Mouse (Mus musculus) stomach, embryonic 15.5 days (tissue): ENCODE results near the gene Ifngr2. TPM values are rescaled to one million over a fixed set of nuclear protein-coding genes. Genes with fewer than 3 reads are reported as not detected.
A peak's percentile ranks its signal among the peaks of the same experiment; 100 is the strongest.

Experiments
- ATAC-seq: fragments of 200-750 bp; cut with Nextera tagmentation; 2 replicates; pipeline ENCODE4 v1.8.0; 2017; ENCODE audit warnings: low read depth, moderate number of reproducible peaks, moderate TSS enrichment; ENCODE audit not compliant: insufficient read depth, low FRiP score
- H3K27ac ChIP-seq: fragments of 300-500 bp; sonication (generic); 2 replicates; pipeline ENCODE4 v1.5.1; 2015; ENCODE audit warnings: mild to moderate bottlenecking, inconsistent platforms
- H3K27me3 ChIP-seq: fragments of 300-500 bp; sonication (generic); replicated peaks from 2 replicates; pipeline ENCODE4 v1.6.1; 2015; ENCODE audit warnings: inconsistent platforms
- H3K36me3 ChIP-seq: fragments of 300-500 bp; sonication (generic); 2 replicates; pipeline ENCODE4 v1.6.1; 2015; ENCODE audit warnings: inconsistent platforms
- H3K4me1 ChIP-seq: fragments of 300-500 bp; sonication (generic); 2 replicates; pipeline ENCODE4 v1.6.1; 2015; ENCODE audit warnings: inconsistent platforms
- H3K4me2 ChIP-seq: fragments of 300-500 bp; sonication (generic); 2 replicates; pipeline ENCODE4 v1.6.1; 2015; ENCODE audit warnings: mild to moderate bottlenecking, inconsistent platforms
- H3K4me3 ChIP-seq: fragments of 300-500 bp; sonication (generic); replicated peaks from 2 replicates; pipeline ENCODE4 v1.5.1; 2015; ENCODE audit warnings: inconsistent platforms
- H3K9ac ChIP-seq: fragments of 300-500 bp; sonication (generic); 2 replicates; pipeline ENCODE4 v1.6.1; 2015; ENCODE audit warnings: inconsistent platforms
- H3K9me3 ChIP-seq: fragments of 300-500 bp; sonication (generic); 2 replicates; pipeline ENCODE4 v1.6.1; 2016; ENCODE audit warnings: inconsistent platforms
- WGBS: fragments of 180-500 bp; shearing (Covaris S2); methylation state at CpG from one replicate; pipeline ENCODE4 v1.1.7; 2015; 5-methylcytosine and 5-hydroxymethylcytosine counted together
- polyA plus RNA-seq: library from polyadenylated mRNA; unstranded; fragments of >200 nt; fragmentation: Nextera tagmentation; extraction: Ambion mirVana; gene quantifications from 2 replicates; pipeline ENCODE4 v1.2.1, GENCODE M21; 2015

Ifngr2 gene
- 49.3 and 55.6 TPM in 2 replicates for polyA plus RNA-seq

DNA sequence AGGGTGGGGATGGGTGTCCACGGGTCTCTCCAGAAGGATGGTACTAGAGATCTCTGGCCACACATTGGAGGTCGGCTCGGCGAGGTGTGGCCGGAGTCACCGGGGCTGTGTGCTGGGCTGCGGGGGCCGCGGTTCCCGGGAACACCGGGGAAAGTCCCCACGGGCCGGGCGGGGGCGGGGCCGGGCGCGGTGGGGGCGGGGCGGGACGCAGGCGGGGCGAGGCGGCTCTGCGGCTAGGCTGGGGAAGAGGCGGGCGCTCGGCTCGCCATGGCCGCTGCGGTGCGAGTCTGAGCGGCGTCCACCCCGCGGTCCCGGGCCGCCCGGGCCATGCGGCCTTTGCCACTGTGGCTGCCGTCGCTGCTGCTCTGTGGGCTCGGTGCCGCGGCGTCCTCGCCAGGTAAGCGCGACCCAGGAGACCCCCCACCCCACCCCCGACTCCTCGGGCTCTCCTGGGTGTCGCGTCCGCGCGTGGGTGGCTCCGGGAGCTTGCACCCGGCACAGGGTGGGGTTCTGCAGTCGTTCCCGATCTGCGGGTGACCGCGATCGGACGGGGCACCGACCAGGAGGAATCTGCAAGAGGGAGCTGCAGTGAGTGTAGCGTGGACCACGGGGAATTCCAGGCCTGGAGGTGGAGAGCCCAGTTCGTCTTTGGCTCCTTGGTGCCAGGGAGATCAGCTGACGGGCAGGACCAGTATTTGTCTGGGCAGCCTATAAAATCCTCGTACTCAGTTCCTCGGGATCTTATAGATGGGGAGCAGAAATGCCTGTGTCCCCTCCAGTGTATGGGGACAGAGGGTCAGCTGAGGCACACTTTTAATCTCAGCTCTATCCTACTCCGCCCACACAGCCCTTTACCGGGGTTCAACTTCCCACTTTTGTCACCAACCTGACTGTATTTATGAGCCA, at the start of gene Ifngr2:
Gene Ifngr2 (plus strand): TSS at position 237 of the 906 bp plus-strand sequence.
- Histone ChIP-seq H3K27me3 (no peaks in the 10 kb centered on the region), H3K4me3 (peak within 1 kb of the TSS; percentile 71), H3K4me1 (peaks cover 24% of the 10 kb centered on the region), H3K4me2 (peak within 1 kb of the TSS; percentile 60), H3K9me3 (no peaks in the 10 kb centered on the region), H3K9ac (peak within 1 kb of the TSS; percentile 51), H3K36me3 (no peaks in the 10 kb centered on the region), H3K27ac (peak within 1 kb of the TSS; percentile 75)
- under 1% methylated on average over 61 of the region's 74 CpGs for WGBS
- peak; percentile 84 for ATAC-seq

DNA sequence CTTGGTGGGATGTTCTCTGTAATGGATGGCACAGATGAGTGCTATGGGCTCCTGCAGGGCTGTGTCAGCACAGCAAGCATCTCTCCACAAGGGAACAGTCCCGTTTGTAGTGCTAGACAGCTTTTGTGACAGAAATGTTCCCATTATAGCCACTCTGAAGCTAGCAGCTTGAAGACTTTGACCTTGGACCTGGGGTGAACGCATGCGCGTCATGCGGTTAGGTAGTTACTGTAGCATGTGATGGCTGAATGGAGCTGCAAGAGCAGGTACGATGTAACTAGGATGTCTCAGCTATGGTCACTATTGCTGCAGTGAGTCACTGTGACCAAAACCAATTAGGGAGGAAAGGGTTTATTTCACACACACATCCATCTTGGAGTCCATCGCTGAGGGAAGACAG, 48.8 kb upstream of the Ifngr2 start:
- no peak overlapping the region for H3K4me2 ChIP-seq
- no peak overlapping the region for H3K27ac ChIP-seq
- H3K27me3 ChIP-seq, result no peaks in the 10 kb centered on the region
- H3K36me3 ChIP-seq, result peaks cover 48% of the 10 kb centered on the region
- 93% methylated on average over 7 of the region's 7 CpGs for WGBS
- ATAC-seq, result no peak
- H3K9me3 ChIP-seq, result no peaks in the 10 kb centered on the region
- no peak overlapping the region for H3K4me3 ChIP-seq
- no peak overlapping the region for H3K9ac ChIP-seq
- no peaks in the 10 kb centered on the region for H3K4me1 ChIP-seq

DNA sequence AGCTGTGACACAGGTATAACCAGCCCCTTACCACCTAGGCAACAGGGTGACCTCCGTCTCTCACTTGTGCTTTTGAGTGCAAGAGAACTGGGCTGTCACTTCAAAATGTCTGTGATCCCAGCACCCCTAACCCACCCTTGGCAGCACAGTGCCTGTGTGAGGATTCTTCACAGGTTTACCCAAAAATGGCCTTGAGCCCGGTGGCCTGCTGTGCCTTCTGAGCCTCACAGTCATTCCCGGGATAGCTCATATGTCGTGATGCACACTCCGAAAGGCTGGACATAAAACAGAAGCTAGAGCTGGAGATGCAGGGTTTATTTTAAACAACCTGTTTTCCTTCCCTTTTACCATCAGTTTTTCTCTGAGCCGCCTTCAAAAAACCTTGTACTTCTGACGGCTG, 42.2 kb upstream of the Ifngr2 start:
- H3K36me3 ChIP-seq, result peaks cover 56% of the 10 kb centered on the region
- ATAC-seq, result no peak
- no peaks in the 10 kb centered on the region for H3K4me1 ChIP-seq
- H3K9me3 ChIP-seq, result no peaks in the 10 kb centered on the region
- H3K9ac ChIP-seq, result no peak overlapping the region
- WGBS, result 87% methylated on average over 7 of the region's 7 CpGs
- no peak overlapping the region for H3K4me2 ChIP-seq
- no peaks in the 10 kb centered on the region for H3K27me3 ChIP-seq
- no peak overlapping the region for H3K4me3 ChIP-seq
- H3K27ac ChIP-seq, result no peak overlapping the region

DNA sequence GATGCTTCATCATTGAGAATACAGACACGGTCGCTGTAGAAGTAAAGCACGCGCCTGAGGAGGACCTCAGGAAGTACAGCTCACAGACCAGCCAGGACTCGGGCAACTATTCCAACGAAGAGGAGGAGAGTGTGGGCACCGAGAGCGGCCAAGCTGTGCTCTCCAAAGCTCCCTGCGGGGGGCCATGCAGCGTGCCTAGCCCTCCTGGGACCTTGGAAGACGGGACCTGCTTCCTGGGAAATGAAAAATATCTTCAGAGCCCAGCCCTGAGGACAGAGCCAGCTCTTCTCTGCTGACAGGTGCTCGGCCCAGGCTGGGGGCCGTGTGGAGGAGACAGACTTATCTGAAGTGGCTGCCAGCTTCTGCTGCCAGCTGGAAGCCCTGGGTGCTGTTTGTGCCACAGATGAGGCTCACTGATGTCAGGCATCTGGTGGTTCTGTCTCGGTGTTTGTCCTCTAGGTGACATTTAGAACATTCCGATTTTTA, 41.7 kb upstream of the Ifngr2 start:
- H3K4me1 ChIP-seq, result no peaks in the 10 kb centered on the region
- H3K27me3 ChIP-seq, result no peaks in the 10 kb centered on the region
- WGBS, result 92% methylated on average over 15 of the region's 15 CpGs
- no peaks in the 10 kb centered on the region for H3K9me3 ChIP-seq
- H3K36me3 ChIP-seq, result peaks cover 56% of the 10 kb centered on the region
- no peak overlapping the region for H3K4me3 ChIP-seq
- H3K4me2 ChIP-seq, result no peak overlapping the region
- no peak overlapping the region for H3K9ac ChIP-seq
- no peak for ATAC-seq
- H3K27ac ChIP-seq, result no peak overlapping the region

DNA sequence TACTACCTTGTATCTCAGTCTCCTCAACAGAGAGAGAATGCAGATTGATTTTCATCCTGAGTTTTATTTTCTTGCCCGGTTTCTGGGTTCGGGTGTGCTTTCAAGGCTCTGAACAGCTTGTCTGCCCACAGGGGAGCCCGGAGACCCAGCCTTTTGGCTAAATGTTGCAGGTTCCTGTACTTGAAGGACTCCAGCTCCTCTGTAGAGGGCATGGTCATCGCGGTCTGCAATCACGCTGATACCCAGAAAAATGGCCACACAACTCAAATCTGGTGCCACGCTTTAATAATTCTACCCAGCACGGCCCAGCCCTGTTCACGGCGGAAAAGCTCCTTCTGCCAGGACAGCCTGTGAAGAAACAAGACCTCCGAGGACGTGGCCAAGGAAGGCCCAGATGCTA, 40.5 kb upstream of the Ifngr2 start:
- no peak for ATAC-seq
- no peak overlapping the region for H3K4me3 ChIP-seq
- H3K4me2 ChIP-seq, result no peak overlapping the region
- no peaks in the 10 kb centered on the region for H3K4me1 ChIP-seq
- H3K9me3 ChIP-seq, result no peaks in the 10 kb centered on the region
- no peak overlapping the region for H3K27ac ChIP-seq
- H3K9ac ChIP-seq, result no peak overlapping the region
- H3K36me3 ChIP-seq, result peaks cover 49% of the 10 kb centered on the region
- 94% methylated on average over 12 of the region's 12 CpGs for WGBS
- no peaks in the 10 kb centered on the region for H3K27me3 ChIP-seq

DNA sequence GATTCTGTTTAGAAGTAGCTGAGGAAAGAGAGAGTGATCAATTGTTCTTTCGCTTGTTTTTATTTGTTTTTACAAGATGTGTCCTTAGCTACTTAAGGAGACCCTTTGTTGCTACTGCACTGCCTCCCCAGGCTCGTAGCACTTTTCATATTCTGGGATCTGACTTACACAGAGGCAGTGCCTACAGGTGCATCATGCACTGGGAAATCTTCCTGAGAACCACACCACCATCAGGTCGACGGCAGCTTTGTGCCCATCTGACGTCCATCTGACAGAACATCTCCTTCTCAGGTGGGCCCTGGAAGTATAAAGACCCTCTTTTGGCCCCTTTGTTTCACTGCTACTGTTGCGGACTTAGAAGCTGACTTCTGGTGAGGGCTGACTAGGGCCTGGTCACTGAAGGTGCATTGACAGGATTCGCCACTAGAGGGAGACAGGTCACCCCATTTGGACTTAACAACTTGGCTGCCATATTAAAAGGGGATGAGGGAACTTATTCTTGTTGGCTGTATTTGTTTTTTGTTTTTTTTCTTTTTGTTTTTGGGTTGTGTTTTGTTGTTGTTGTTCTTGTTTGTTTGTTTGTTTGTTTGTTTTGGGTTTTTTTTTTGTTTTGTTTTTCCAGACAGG, 34.6 kb upstream of the Ifngr2 start:
- Histone ChIP-seq H3K4me1 (no peaks in the 10 kb centered on the region), H3K4me3 (no peak overlapping the region), H3K36me3 (0 out of 2 replicates have a peak, but pooled peaks cover 4% of the 10 kb centered on the region), H3K4me2 (no peak overlapping the region), H3K9ac (no peak overlapping the region), H3K27me3 (no peaks in the 10 kb centered on the region), H3K27ac (no peak overlapping the region), H3K9me3 (no peaks in the 10 kb centered on the region)
- 35% methylated on average over 7 of the region's 7 CpGs for WGBS
- ATAC-seq, result no peak

DNA sequence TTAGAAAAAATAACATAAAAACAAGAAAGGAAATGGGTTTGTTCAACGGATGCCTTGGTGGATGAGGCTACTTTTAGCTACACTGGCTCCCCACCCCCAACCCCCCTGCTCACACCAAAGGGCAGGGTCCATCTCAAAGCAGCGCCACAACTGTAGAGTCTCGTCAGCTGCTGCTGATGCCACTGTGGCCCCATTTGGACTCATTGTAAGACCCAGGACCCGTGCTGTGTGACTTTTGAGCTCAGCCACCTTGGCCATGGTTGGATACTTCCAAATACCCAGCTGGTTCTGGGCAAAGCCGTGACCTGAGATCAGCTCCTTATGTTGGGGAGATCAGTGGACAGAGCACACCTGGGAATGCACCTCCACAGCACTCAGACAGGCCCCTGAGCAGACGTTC, 33.8 kb upstream of the Ifngr2 start:
- Histone ChIP-seq H3K27ac (no peak overlapping the region), H3K9me3 (no peaks in the 10 kb centered on the region), H3K4me3 (no peak overlapping the region), H3K4me1 (no peaks in the 10 kb centered on the region), H3K27me3 (no peaks in the 10 kb centered on the region), H3K36me3 (0 out of 2 replicates have a peak, but pooled peaks cover 4% of the 10 kb centered on the region), H3K9ac (no peak overlapping the region), H3K4me2 (no peak overlapping the region)
- WGBS, result 87% methylated on average over 6 of the region's 6 CpGs
- ATAC-seq, result no peak

DNA sequence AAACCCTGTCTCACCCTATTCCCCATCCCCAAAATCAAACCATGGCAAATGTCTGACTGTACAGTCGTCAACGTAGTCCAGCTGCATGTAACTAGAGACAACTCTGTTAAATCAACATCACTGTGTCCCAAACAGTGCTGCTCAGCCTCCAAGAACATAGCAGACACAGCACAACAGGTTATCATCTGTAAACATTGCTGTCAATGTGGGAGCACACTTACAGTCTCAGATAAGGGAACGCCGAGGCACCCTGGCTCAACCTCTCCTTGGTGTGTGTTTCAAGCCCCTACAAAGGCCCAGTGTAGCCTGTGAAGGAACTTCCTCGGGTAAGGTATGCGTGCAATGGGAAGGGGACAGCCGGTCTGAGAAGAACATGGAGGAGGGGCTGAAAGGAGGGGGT, 29.9 kb upstream of the Ifngr2 start:
- Histone ChIP-seq H3K9ac (no peak overlapping the region), H3K4me3 (no peak overlapping the region), H3K36me3 (no peaks in the 10 kb centered on the region), H3K27me3 (no peaks in the 10 kb centered on the region), H3K9me3 (no peaks in the 10 kb centered on the region), H3K27ac (no peak overlapping the region), H3K4me2 (no peak overlapping the region), H3K4me1 (no peaks in the 10 kb centered on the region)
- 47% methylated on average over 7 of the region's 7 CpGs for WGBS
- peak; percentile 56; the same call in 1 of the 2 replicates for ATAC-seq

DNA sequence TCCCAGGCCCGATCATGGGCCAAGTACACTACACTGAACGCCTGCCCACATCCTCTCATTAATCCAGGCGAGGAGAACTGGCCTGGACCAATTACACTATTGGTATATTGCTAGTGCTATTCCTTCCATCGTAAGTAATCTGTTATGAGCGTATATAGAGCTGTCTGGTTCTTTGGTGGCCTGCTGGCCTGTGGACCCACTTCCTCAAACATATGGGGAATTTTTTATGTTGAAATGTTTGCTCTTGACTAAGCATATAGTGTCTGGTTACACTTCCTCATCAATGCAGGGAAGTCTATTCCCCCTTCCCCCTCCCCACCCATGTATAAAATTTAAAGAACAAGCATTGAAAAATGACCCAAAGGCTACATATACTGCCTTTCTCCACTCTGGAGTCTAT, 24.8 kb upstream of the Ifngr2 start:
- no peaks in the 10 kb centered on the region for H3K27me3 ChIP-seq
- H3K27ac ChIP-seq, result no peak overlapping the region

DNA sequence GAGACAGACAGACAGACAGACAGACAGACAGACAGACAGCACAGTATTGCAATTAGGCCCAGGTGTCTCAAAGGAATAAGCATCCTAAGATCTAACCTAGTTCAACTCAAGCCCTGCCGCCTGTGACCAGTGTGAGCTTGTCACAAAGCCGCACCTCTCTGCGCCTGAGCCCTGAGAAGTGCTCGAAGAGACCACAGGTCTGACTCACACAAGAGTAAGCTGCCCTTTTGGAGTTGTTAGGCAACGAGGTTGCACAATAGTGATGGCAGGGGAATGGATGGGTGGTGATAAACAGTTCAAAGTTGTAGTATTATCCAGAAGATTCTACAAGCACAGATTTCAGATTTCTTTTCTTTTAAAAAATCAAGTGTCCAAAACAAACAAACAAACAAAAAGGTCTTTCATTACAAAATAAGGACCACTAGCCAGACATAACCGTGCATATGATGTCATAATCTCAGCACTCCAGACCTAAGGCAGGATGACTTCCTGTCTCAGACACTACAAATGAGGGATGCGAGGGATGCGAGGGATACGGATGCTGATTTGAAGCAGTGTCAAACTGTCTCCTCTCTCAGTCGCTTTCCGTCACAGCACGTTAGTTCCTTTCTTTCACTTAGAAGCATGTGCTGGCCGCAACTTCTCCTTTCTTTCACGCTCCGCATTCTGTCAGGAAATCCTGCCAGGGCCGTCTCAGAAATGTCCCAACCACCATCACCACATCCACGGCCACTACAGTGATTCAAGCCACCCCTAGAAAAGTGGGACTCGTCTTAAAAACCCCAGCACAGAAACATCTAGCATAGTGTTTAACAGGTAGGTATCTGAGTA, 24.2 kb upstream of the Ifngr2 start:
- Histone ChIP-seq H3K27ac (peak overlapping the region; percentile 40; the same call in 1 of the 2 replicates), H3K4me2 (no peak overlapping the region), H3K4me3 (no peak overlapping the region), H3K9ac (no peak overlapping the region), H3K27me3 (no peaks in the 10 kb centered on the region), H3K4me1 (no peaks in the 10 kb centered on the region), H3K9me3 (no peaks in the 10 kb centered on the region), H3K36me3 (no peaks in the 10 kb centered on the region)
- 0 out of 2 replicates have a peak, but pooled peaks have one; percentile 63 for ATAC-seq
- 71% methylated on average over 18 of the region's 18 CpGs for WGBS

More for the DNA sequence above, 24.8 kb upstream of the Ifngr2 start:
- H3K4me3 ChIP-seq, result no peak overlapping the region
- H3K36me3 ChIP-seq, result no peaks in the 10 kb centered on the region
- ATAC-seq, result peak; percentile 59; the same call in 1 of the 2 replicates
- no peak overlapping the region for H3K9ac ChIP-seq
- no peaks in the 10 kb centered on the region for H3K4me1 ChIP-seq
- H3K9me3 ChIP-seq, result no peaks in the 10 kb centered on the region
- H3K4me2 ChIP-seq, result no peak overlapping the region
- 56% methylated on average over 5 of the region's 5 CpGs for WGBS

DNA sequence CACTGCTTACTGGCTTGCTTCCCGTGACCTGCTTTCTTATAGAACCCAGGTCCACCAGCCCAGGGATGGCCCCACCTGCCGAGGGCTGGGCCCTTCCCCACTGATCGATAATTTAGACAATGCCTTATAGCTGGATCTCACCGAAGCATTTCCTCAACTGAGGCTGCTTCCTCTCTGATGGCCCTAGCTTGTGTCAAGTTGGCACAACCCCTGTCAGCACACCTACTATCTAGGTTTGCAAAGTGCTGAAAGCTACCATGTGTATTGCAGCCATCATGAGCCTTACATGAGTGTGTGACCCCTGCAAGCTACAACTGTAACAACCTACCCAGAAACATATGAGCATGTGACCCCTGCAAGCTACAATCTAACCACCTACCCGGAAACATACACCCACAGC, 22.7 kb upstream of the Ifngr2 start:
- no peaks in the 10 kb centered on the region for H3K9me3 ChIP-seq
- no peak overlapping the region for H3K4me2 ChIP-seq
- no peak for ATAC-seq
- H3K27me3 ChIP-seq, result no peaks in the 10 kb centered on the region
- H3K36me3 ChIP-seq, result no peaks in the 10 kb centered on the region
- 0 out of 2 replicates have a peak overlapping the region, but pooled peaks have one; percentile 11 for H3K27ac ChIP-seq
- H3K9ac ChIP-seq, result no peak overlapping the region
- no peak overlapping the region for H3K4me3 ChIP-seq
- no peaks in the 10 kb centered on the region for H3K4me1 ChIP-seq
- 85% methylated on average over 5 of the region's 5 CpGs for WGBS
